ENCODE assay signal across 8 mouse cellular contexts in genomic region chr13:54589996-54590951, GRCm38 (mm10). TPM values are rescaled to one million over a fixed set of nuclear protein-coding genes. Genes with fewer than 3 reads are reported as not detected.
DNase-seq lines count a peak whose midpoint lies in the region; ATAC-seq lines count a peak whose summit lies in the region.

Gene Nop16 (minus strand): TSS chr13:54590090.
Gene Higd2a (plus strand): TSS chr13:54590207.

- peak within 1 kb of the TSS; percentile 77 for H3K4me3 ChIP-seq in brown adipose tissue, adult 24 weeks (ENCODE audit: insufficient read depth, low read depth, low read length)
- H3K4me3 ChIP-seq in heart, embryonic 13.5 days: peak within 1 kb of the TSS; percentile 97
- peak within 1 kb of the TSS; percentile 91 for H3K4me3 ChIP-seq in liver, embryonic 12.5 days
- peak within 1 kb of the TSS; percentile 87 for H3K4me3 ChIP-seq in stomach, embryonic 15.5 days (replicated peaks)

- H3K4me1 ChIP-seq in brown adipose tissue, adult 24 weeks (ENCODE audit: control insufficient read depth, insufficient read depth, insufficient read length, low read length): peaks cover 7% of the 10 kb centered on the region; the same call in 1 of the 2 replicates
- peaks cover 29% of the 10 kb centered on the region for H3K4me1 ChIP-seq in heart, embryonic 13.5 days
- H3K4me1 ChIP-seq in liver, embryonic 12.5 days: peaks cover 24% of the 10 kb centered on the region
- H3K4me1 ChIP-seq in stomach, embryonic 15.5 days: 0 out of 2 replicates have a peak, but pooled peaks cover 6% of the 10 kb centered on the region

- H3K27ac ChIP-seq in brown adipose tissue, adult 24 weeks (replicated peaks; ENCODE audit: low read depth, low read length): peak within 1 kb of the TSS; percentile 86
- H3K27ac ChIP-seq in heart, embryonic 13.5 days (replicated peaks): peak within 1 kb of the TSS; percentile 89
- H3K27ac ChIP-seq in liver, embryonic 12.5 days: peak within 1 kb of the TSS; percentile 84
- peak within 1 kb of the TSS; percentile 89 for H3K27ac ChIP-seq in stomach, embryonic 15.5 days

- H3K9me3 ChIP-seq in heart, embryonic 13.5 days: no peaks in the 10 kb centered on the region
- H3K9me3 ChIP-seq in liver, embryonic 12.5 days (replicated peaks): no peaks in the 10 kb centered on the region
- H3K9me3 ChIP-seq in stomach, embryonic 15.5 days: no peaks in the 10 kb centered on the region

- H3K27me3 ChIP-seq in heart, embryonic 13.5 days (replicated peaks): no peaks in the 10 kb centered on the region
- no peaks in the 10 kb centered on the region for H3K27me3 ChIP-seq in liver, embryonic 12.5 days (replicated peaks)
- no peaks in the 10 kb centered on the region for H3K27me3 ChIP-seq in stomach, embryonic 15.5 days (replicated peaks)

- H3K9ac ChIP-seq in heart, embryonic 13.5 days: peak within 1 kb of the TSS; percentile 97
- peak within 1 kb of the TSS; percentile 91 for H3K9ac ChIP-seq in liver, embryonic 12.5 days
- H3K9ac ChIP-seq in stomach, embryonic 15.5 days: peak within 1 kb of the TSS; percentile 84

- ATAC-seq in heart, embryonic 13.5 days (ENCODE audit: extremely low read depth, insufficient number of reproducible peaks, low FRiP score, low TSS enrichment): peak; percentile 94
- ATAC-seq in liver, embryonic 12.5 days: peak; percentile 97
- ATAC-seq in stomach, embryonic 15.5 days (ENCODE audit: insufficient read depth, low FRiP score, low read depth): peak; percentile 97

- peak; percentile 98 for DNase-seq in CD4-positive, CD25-positive, alpha-beta regulatory T cell, adult 2 months (ENCODE audit: low read depth, low spot score)
- peak; percentile 67 for DNase-seq in fat pad, adult 2 months (ENCODE audit: extremely low read depth, low read depth, low spot score)
- DNase-seq in kidney, postnatal 10 days: peak; percentile 99
- DNase-seq in natural killer cell, adult 2 months (ENCODE audit: low spot score in 2 of 2): peak; percentile 95

- H3K4me2 ChIP-seq in heart, embryonic 13.5 days: peak within 1 kb of the TSS; percentile 90
- peak within 1 kb of the TSS; percentile 86 for H3K4me2 ChIP-seq in liver, embryonic 12.5 days
- peak within 1 kb of the TSS; percentile 77 for H3K4me2 ChIP-seq in stomach, embryonic 15.5 days

- WGBS in heart, embryonic 13.5 days: under 1% methylated on average over 51 of the region's 51 CpGs
- WGBS in liver, embryonic 12.5 days (ENCODE audit: insufficient replicate concordance): under 1% methylated on average over 51 of the region's 51 CpGs
- under 1% methylated on average over 51 of the region's 51 CpGs for WGBS in stomach, embryonic 15.5 days

- H3K36me3 ChIP-seq in heart, embryonic 13.5 days: peaks cover 61% of the 10 kb centered on the region
- peaks cover 53% of the 10 kb centered on the region for H3K36me3 ChIP-seq in liver, embryonic 12.5 days
- H3K36me3 ChIP-seq in stomach, embryonic 15.5 days: peaks cover 12% of the 10 kb centered on the region; the same call in 1 of the 2 replicates

RNA-seq across cellular contexts. Expression of gene Nop16, which starts in this region (rescaled TPM):
- 16.0 and 18.0 TPM in 2 replicates for polyA plus RNA-seq in brown adipose tissue, adult 24 weeks (2012; ENCODE audit: insufficient read depth, insufficient read length, missing spikeins)
- 60.6 and 60.9 TPM in 2 replicates for polyA plus RNA-seq in heart, embryonic 13.5 days (2015; fragmentation: Nextera tagmentation; extraction: Ambion mirVana)
- 82.4 and 85.5 TPM in 2 replicates for polyA plus RNA-seq in liver, embryonic 12.5 days (2016; fragmentation: Nextera tagmentation; extraction: Ambion mirVana)
- polyA plus RNA-seq in stomach, embryonic 15.5 days (2015; fragmentation: Nextera tagmentation; extraction: Ambion mirVana): 85.9 and 88.2 TPM in 2 replicates

RNA-seq across cellular contexts. Expression of gene Higd2a, which starts in this region (rescaled TPM):
- polyA plus RNA-seq in brown adipose tissue, adult 24 weeks (2012; ENCODE audit: insufficient read depth, insufficient read length, missing spikeins): 305 and 329 TPM in 2 replicates
- 229 and 258 TPM in 2 replicates for polyA plus RNA-seq in heart, embryonic 13.5 days (2015; fragmentation: Nextera tagmentation; extraction: Ambion mirVana)
- polyA plus RNA-seq in liver, embryonic 12.5 days (2016; fragmentation: Nextera tagmentation; extraction: Ambion mirVana): 127 and 135 TPM in 2 replicates
- 193 and 207 TPM in 2 replicates for polyA plus RNA-seq in stomach, embryonic 15.5 days (2015; fragmentation: Nextera tagmentation; extraction: Ambion mirVana)

Comparison
In these comparisons a context has a peak if more than half of its experiments do, and no peak if none do; other contexts are left out.
1. Peak in every context shown above with its lines: DNase-seq, ATAC-seq, H3K4me3 ChIP-seq and H3K27ac ChIP-seq.